Mouse (Mus musculus): Measurements from ENCODE around the gene 1700080E11Rik. TPM values are rescaled to one million over a fixed set of nuclear protein-coding genes. Genes with fewer than 3 reads are reported as not detected.
"Not testable (repeated sequence)": the region's sequence is repeated elsewhere in the genome, so short reads cannot be mapped to it uniquely, and the experiment has no call there.

Gene 1700080E11Rik
- polyA plus RNA-seq (2015; fragmentation: Nextera tagmentation; extraction: Ambion mirVana), result not detected in 2 replicates

GRCm38 (mm10) chr9:105144992-105145391, at the start of gene 1700080E11Rik:
1700080E11Rik (minus strand) TSS chr9:105145092.
- H3K4me1 ChIP-seq (replicated peaks), result no peaks in the 10 kb centered on the region
- H3K27me3 ChIP-seq, result no peaks in the 10 kb centered on the region
- H3K4me3 ChIP-seq, result no peak within 1 kb of the TSS
- H3K9ac ChIP-seq, result no peak within 1 kb of the TSS
- H3K36me3 ChIP-seq, result no peaks in the 10 kb centered on the region
- no peak within 1 kb of the TSS for H3K4me2 ChIP-seq
- no peak within 1 kb of the TSS for H3K27ac ChIP-seq
- no peak for ATAC-seq (ENCODE audit: low FRiP score)
- H3K9me3 ChIP-seq, result no peaks in the 10 kb centered on the region
- 87% methylated on average over 6 of the region's 6 CpGs for WGBS

GRCm38 (mm10) chr9:105186725-105187124, 41.8 kb upstream of the 1700080E11Rik start:
- no peak overlapping the region for H3K27ac ChIP-seq
- no peak for ATAC-seq (ENCODE audit: low FRiP score)
- 88% methylated on average over 3 of the region's 3 CpGs for WGBS

GRCm38 (mm10) chr9:105182392-105182791, 37.5 kb upstream of the 1700080E11Rik start:
- H3K4me3 ChIP-seq, result no peak overlapping the region
- H3K4me1 ChIP-seq (replicated peaks), result no peaks in the 10 kb centered on the region
- 90% methylated on average over 3 of the region's 3 CpGs for WGBS
- H3K27ac ChIP-seq, result no peak overlapping the region
- H3K27me3 ChIP-seq, result no peaks in the 10 kb centered on the region
- H3K4me2 ChIP-seq, result no peak overlapping the region
- no peak overlapping the region for H3K9ac ChIP-seq
- ATAC-seq (ENCODE audit: low FRiP score), result no peak
- no peaks in the 10 kb centered on the region for H3K36me3 ChIP-seq
- H3K9me3 ChIP-seq, result no peaks in the 10 kb centered on the region

More at GRCm38 (mm10) chr9:105186725-105187124, 41.8 kb upstream of the 1700080E11Rik start:
- Histone ChIP-seq H3K4me1 (replicated peaks) (no peaks in the 10 kb centered on the region), H3K4me3 (no peak overlapping the region), H3K4me2 (no peak overlapping the region), H3K9me3 (no peaks in the 10 kb centered on the region), H3K36me3 (no peaks in the 10 kb centered on the region), H3K9ac (no peak overlapping the region), H3K27me3 (no peaks in the 10 kb centered on the region)

- no peak overlapping the region for H3K4me2 ChIP-seq
- no peaks in the 10 kb centered on the region for H3K9me3 ChIP-seq
- no peak overlapping the region for H3K27ac ChIP-seq
- 89% methylated on average over 6 of the region's 6 CpGs for WGBS
- H3K4me3 ChIP-seq, result no peak overlapping the region
- ATAC-seq (ENCODE audit: low FRiP score), result no peak
- H3K27me3 ChIP-seq, result no peaks in the 10 kb centered on the region
- H3K36me3 ChIP-seq, result no peaks in the 10 kb centered on the region
- no peak overlapping the region for H3K9ac ChIP-seq
- no peaks in the 10 kb centered on the region for H3K4me1 ChIP-seq (replicated peaks)
Measured at GRCm38 (mm10) chr9:105139204-105139603, 5.7 kb downstream of the 1700080E11Rik start.

- WGBS, result 32% methylated on average over 1 of the region's 1 CpGs
- Histone ChIP-seq H3K27ac (no peak overlapping the region), H3K36me3 (no peaks in the 10 kb centered on the region), H3K4me2 (no peak overlapping the region), H3K9ac (no peak overlapping the region), H3K9me3 (no peaks in the 10 kb centered on the region), H3K4me1 (replicated peaks) (0 out of 2 replicates have a peak, but pooled peaks cover 4% of the 10 kb centered on the region), H3K4me3 (no peak overlapping the region), H3K27me3 (no peaks in the 10 kb centered on the region)
- ATAC-seq (ENCODE audit: low FRiP score), result no peak
Measured at GRCm38 (mm10) chr9:105136404-105136803, 8.5 kb downstream of the 1700080E11Rik start.

- no peaks in the 10 kb centered on the region for H3K27me3 ChIP-seq
- 95% methylated on average over 5 of the region's 5 CpGs for WGBS
- H3K27ac ChIP-seq, result no peak overlapping the region
- no peak overlapping the region for H3K4me3 ChIP-seq
- H3K9me3 ChIP-seq, result no peaks in the 10 kb centered on the region
- no peak for ATAC-seq (ENCODE audit: low FRiP score)
- H3K36me3 ChIP-seq, result no peaks in the 10 kb centered on the region
- H3K4me1 ChIP-seq (replicated peaks), result peaks cover 21% of the 10 kb centered on the region
- no peak overlapping the region for H3K4me2 ChIP-seq
- H3K9ac ChIP-seq, result no peak overlapping the region
Measured at GRCm38 (mm10) chr9:105134536-105134935, 10.4 kb downstream of the 1700080E11Rik start.

GRCm38 (mm10) chr9:105132002-105132367, 12.9 kb downstream of the 1700080E11Rik start:
- H3K4me1 ChIP-seq (replicated peaks), result peaks cover 26% of the 10 kb centered on the region
- H3K9ac ChIP-seq, result 0 out of 2 replicates have a peak overlapping the region, but pooled peaks have one; percentile 80
- H3K27ac ChIP-seq, result peak overlapping the region; percentile 92
- ATAC-seq (ENCODE audit: low FRiP score), result no peak; the same call in 1 of the 2 replicates
- no peaks in the 10 kb centered on the region for H3K27me3 ChIP-seq
- 23% methylated on average over 5 of the region's 5 CpGs for WGBS
- H3K4me3 ChIP-seq, result peak overlapping the region; percentile 56
- no peaks in the 10 kb centered on the region for H3K9me3 ChIP-seq
- H3K4me2 ChIP-seq, result peak overlapping the region; percentile 80
- no peaks in the 10 kb centered on the region for H3K36me3 ChIP-seq

GRCm38 (mm10) chr9:105131253-105132001, 13.5 kb downstream of the 1700080E11Rik start, which contains the start of gene Nudt16:
Nudt16 (minus strand) TSS chr9:105131824.
- peak within 1 kb of the TSS; percentile 80 for H3K4me2 ChIP-seq
- H3K36me3 ChIP-seq, result 0 out of 2 replicates have a peak, but pooled peaks cover 4% of the 10 kb centered on the region
- peak; percentile 98 for ATAC-seq (ENCODE audit: low FRiP score)
- WGBS, result under 1% methylated on average over 59 of the region's 60 CpGs
- peak within 1 kb of the TSS; percentile 92 for H3K27ac ChIP-seq
- peak within 1 kb of the TSS; percentile 80 for H3K9ac ChIP-seq
- H3K27me3 ChIP-seq, result no peaks in the 10 kb centered on the region
- peak within 1 kb of the TSS; percentile 56 for H3K4me3 ChIP-seq
- no peaks in the 10 kb centered on the region for H3K9me3 ChIP-seq
- peaks cover 26% of the 10 kb centered on the region for H3K4me1 ChIP-seq (replicated peaks)

GRCm38 (mm10) chr9:105130331-105130730, 14.6 kb downstream of the 1700080E11Rik start:
- no peaks in the 10 kb centered on the region for H3K27me3 ChIP-seq
- no peak overlapping the region for H3K9ac ChIP-seq
- H3K9me3 ChIP-seq, result no peaks in the 10 kb centered on the region
- 94% methylated on average over 8 of the region's 8 CpGs for WGBS
- ATAC-seq (ENCODE audit: low FRiP score), result no peak
- peak overlapping the region; percentile 80; the same call in 1 of the 2 replicates for H3K4me2 ChIP-seq
- H3K4me1 ChIP-seq (replicated peaks), result peaks cover 26% of the 10 kb centered on the region
- no peak overlapping the region for H3K4me3 ChIP-seq
- 0 out of 2 replicates have a peak, but pooled peaks cover 4% of the 10 kb centered on the region for H3K36me3 ChIP-seq
- no peak overlapping the region for H3K27ac ChIP-seq

GRCm38 (mm10) chr9:105125206-105125605, 19.7 kb downstream of the 1700080E11Rik start:
- H3K4me1 ChIP-seq (replicated peaks), result peaks cover 12% of the 10 kb centered on the region
- not testable (repeated sequence) for H3K27ac ChIP-seq; H3K4me3 ChIP-seq; ATAC-seq (ENCODE audit: low FRiP score); H3K36me3 ChIP-seq; H3K9me3 ChIP-seq; H3K27me3 ChIP-seq; H3K9ac ChIP-seq; H3K4me2 ChIP-seq
- 90% methylated on average over 3 of the region's 3 CpGs for WGBS

GRCm38 (mm10) chr9:105103893-105104292, 41.0 kb downstream of the 1700080E11Rik start:
- ATAC-seq (ENCODE audit: low FRiP score), result no peak
- Histone ChIP-seq H3K4me3 (no peak overlapping the region), H3K9me3 (no peaks in the 10 kb centered on the region), H3K9ac (no peak overlapping the region), H3K4me1 (replicated peaks) (no peaks in the 10 kb centered on the region), H3K27me3 (no peaks in the 10 kb centered on the region), H3K36me3 (no peaks in the 10 kb centered on the region), H3K27ac (no peak overlapping the region), H3K4me2 (no peak overlapping the region)
- WGBS, result 82% methylated on average over 5 of the region's 5 CpGs

GRCm38 (mm10) chr9:105101911-105102310, 43.0 kb downstream of the 1700080E11Rik start:
- Histone ChIP-seq H3K9ac (no peak overlapping the region), H3K9me3 (no peaks in the 10 kb centered on the region), H3K36me3 (no peaks in the 10 kb centered on the region), H3K27ac (no peak overlapping the region), H3K4me2 (no peak overlapping the region), H3K4me1 (replicated peaks) (no peaks in the 10 kb centered on the region), H3K27me3 (no peaks in the 10 kb centered on the region), H3K4me3 (no peak overlapping the region)
- 56% methylated on average over 1 of the region's 1 CpGs for WGBS
- no peak for ATAC-seq (ENCODE audit: low FRiP score)

All from hindbrain, embryonic 13.5 days (tissue).